Mouse (Mus musculus) cerebellum, adult 18-20 months (tissue): ENCODE results near the gene Zc3h12c.
A peak's percentile ranks its signal among the peaks of the same experiment; 100 is the strongest.
"Not testable (repeated sequence)": the region's sequence is repeated elsewhere in the genome, so short reads cannot be mapped to it uniquely, and the experiment has no call there.

Experiments used
- DNase-seq, 2 experiments: peaks; one replicate each; pipeline ENCODE4 v3.0.0; 2021

Zc3h12c gene

GRCm38 (mm10) chr9:52098600-52098999 is 69.8 kb downstream of the Zc3h12c start:
- DNase-seq: peak; percentile 78 to 83

DNA sequence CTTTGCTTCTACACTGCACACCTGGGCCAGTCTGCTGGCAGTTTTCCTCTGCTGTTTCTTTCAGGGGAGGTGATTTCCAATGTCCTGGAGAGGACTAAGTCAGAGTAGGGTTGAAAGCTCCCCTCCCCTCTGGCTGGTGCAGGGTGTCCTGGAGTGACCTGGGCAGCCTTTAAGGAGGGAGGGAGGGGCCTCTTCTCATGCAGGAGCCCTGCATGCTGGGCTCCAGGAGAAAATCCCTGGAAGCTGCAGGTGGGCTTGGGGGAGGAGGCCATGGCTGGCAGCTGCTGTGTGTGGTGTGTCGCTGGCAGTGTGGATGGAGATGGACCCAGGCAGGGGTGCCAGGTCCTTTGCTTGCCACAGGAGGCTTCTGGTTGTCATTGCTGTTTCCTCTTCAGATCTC is 71.0 kb downstream of the Zc3h12c start:
- DNase-seq: no peak

DNA sequence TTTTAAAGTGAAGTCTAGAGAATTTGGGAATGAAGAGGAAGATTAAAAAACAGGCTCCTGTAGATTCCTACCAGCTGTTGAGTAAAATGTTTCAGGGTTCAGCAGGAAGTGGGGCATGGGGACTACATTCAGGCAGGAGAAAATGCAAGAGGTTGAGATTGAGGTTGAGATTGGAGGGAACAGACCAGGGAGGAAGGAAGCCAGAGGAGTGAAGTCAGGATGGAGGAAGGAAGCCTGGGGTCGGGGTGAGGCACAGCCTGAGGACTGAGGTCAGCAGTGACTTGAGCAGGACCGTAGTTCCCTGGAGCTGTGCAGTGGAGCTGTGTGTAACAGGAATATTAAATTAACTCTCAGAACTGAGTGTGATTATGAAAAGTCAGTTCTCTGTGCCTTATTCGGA is 72.7 kb downstream of the Zc3h12c start:
- DNase-seq: no peak

GRCm38 (mm10) chr9:52094471-52094980 is 73.8 kb downstream of the Zc3h12c start:
- DNase-seq: no peak

DNA sequence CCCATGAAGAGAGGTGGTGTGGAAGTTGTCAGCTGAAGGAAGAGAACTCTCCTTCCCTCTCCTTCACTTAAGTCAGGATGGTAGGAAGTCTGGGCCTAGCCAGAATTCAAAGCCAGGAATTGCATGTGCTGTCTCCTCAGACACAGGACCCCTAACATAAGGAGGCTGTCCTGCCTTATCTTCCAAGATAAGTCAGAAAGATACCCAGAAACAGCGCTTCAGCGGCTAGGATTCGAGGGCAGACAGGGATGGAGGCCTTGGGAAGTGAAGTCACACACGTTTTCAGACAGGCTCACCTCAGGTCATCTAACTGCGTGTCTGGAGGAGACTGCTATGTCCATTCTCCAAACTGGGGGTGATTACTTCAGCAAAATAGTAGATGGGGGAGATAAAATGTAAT is 74.4 kb downstream of the Zc3h12c start:
- no peak for DNase-seq

DNA sequence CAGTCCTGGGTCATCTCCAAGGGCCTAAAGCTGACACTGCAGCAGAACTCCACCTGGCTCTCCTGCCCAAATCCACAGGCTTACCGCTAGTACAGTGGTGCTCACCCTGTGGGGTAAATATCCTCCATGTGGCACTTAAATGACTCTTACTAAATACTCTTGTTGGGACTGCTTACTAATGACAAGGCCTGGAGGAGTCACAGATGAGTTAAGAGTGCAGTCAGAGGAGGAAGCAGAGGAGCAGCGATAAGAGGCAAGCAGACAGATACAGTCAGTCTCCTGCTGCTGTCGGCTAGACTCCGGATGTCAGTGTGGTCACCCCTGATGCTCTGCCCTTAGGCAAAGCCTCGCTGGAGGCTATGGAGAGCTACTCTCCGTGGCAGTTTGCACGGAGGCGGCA is 75.3 kb downstream of the Zc3h12c start:
- no peak for DNase-seq

- no peak for DNase-seq
These were observed 76.1 kb downstream of the Zc3h12c start for GRCm38 (mm10) chr9:52092311-52092710.

DNA sequence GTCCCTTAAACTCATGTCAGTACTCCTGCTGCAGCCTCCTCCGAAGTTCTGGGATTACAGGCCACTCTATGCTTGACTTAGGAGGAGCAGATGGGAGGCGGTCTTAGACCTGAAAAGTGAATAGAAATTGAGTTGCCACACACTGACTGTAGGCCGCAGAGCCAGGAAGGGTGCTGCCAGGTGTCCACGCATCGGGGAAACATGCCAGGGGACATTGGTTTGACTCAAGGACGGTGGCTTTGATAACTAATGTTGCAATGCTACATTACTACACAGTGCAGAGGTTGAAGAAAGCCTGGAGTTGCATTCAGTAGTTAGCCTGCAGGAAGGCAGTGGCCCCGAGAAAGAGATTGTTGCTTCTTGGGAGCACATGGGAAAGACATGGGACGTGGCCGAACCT is 76.6 kb downstream of the Zc3h12c start:
- no peak for DNase-seq

DNA sequence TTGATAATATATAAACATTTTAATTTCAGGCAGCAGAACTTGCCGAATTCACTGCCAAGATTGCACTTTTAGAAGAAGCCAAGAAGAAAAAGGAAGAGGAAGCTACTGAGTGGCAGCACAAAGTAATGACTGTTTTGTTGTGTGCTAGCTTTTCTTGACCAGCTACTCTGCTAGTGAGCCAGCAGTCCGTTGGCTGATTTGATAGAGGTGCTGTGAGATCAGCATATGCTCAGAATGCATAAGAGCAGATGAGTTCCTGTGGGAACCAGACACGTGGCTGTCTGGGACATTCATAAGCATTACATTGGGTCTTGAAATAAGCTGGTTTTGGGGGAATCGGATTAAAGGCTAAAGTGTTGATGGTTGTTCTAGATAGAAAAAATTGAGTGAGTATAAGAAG is 86.0 kb downstream of the Zc3h12c start:
- no peak for DNase-seq

DNA sequence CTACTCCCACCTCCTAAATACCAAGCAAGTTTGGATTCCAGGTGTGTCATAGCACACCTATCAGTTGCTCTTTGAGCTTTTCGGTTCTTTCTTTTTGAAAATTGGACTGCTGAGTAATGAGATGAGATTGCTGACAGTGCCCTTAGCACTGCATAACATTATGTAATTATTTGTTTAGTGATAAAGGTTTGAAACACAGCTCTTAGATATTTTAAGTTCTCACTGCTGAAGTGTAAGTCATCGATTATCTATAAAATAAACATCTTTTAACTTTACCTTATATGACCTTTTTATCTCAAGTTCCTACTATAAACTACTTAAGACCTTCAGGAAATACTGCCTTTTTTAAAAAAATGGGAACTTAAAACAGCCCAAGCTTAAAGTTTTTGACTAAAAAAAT is 86.4 kb downstream of the Zc3h12c start:
- no peak for DNase-seq

GRCm38 (mm10) chr9:52077692-52078091 is 90.7 kb downstream of the Zc3h12c start:
- DNase-seq: no peak

- no peak for DNase-seq
These were observed 92.3 kb downstream of the Zc3h12c start for GRCm38 (mm10) chr9:52076089-52076488.

- DNase-seq: no peak
These were observed 96.2 kb downstream of the Zc3h12c start for GRCm38 (mm10) chr9:52072202-52072601.

DNA sequence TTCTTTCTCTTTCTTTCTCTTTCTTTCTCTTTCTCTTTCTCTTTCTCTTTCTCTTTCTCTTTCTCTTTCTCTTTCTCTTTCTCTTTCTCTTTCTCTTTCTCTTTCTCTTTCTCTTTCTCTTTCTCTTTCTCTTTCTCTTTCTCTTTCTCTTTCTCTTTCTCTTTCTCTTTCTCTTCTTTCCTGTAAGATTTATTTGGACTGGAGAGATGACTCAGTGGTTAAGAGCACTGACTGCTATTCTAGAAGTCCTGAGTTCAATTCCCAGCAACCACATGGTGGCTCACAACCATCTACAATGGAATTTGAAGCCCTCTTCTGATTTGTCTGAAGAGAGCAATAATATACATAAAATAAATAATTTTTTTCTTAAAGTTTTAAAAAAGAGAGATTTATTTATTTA is 97.0 kb downstream of the Zc3h12c start:
- DNase-seq: not testable (repeated sequence)

DNA sequence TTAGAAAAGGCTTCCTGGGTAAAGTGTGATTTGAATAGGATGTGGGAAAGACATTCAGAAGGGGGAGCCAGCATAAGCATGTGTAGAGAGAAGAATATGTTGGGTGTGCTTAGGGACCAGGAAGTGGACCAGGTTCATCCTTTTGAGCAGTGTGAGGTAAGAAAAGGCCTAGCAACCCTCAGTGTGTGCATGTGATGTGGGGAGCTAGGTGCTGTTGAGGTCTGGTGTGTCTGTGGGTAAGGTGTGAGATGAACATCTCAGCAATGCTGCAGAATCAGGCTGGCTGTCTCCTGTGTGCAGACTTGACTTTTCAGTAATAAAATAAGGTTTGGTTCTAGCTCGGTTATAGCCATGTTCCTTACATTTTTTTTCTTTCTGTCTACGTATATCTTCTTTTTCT is 98.3 kb downstream of the Zc3h12c start:
- DNase-seq: no peak
